Mouse (Mus musculus): ENCODE results near the gene Bcl2l13. TPM values are rescaled to one million over a fixed set of nuclear protein-coding genes. Genes with fewer than 3 reads are reported as not detected.
"Not testable (repeated sequence)": the region's sequence is repeated elsewhere in the genome, so short reads cannot be mapped to it uniquely, and the experiment has no call there.

The Bcl2l13 gene
- polyA plus RNA-seq, 1 experiment from 2014 or later = 45.5 TPM

DNA sequence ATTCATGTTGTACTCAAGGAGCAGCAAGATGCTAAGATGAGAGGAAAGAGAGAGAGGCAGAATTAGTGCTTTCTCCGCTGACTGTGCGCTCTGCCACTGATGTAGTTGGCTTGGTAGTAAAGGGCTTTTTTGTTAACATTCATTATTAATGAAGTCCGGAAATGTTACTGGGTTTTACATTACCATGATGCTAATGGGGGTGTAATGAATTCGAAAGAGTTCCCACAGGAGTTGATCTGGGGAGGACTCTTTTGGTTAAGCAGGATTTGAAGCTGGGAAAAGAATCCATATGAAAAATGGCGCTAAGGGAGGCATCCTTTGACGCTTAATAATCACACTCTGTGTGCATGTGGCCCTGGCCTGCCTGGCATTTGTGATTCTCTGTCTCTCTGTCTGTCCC, 48.4 kb downstream of the Bcl2l13 start:
- Histone ChIP-seq H3K36me3 (peaks cover 88% of the 10 kb centered on the region), H3K4me1 (no peaks in the 10 kb centered on the region), H3K27ac (no peak overlapping the region), H3K27me3 (ENCODE audit: low read depth, poor library complexity, severe bottlenecking) (no peaks in the 10 kb centered on the region), H3K9me3 (replicated peaks) (no peaks in the 10 kb centered on the region), H3K4me3 (no peak overlapping the region)
- no peak for DNase-seq (ENCODE audit: low spot score)
- WGBS = 95% methylated on average over 6 of the region's 6 CpGs

DNA sequence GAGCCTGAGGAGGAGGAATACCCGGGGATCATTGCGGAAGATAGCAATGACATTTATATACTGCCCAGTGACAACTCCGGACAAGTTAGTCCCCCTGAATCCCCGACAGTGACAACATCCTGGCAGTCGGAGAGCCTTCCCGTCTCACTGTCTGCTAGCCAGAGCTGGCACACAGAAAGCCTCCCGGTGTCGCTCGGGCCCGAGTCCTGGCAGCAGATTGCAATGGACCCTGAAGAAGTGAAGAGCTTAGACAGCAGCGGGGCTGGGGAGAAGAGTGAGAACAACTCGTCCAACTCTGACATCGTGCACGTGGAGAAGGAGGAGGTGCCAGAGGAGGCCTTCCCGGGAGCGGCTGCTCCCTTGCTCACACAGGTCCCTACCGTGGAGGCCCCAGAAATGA, 50.7 kb downstream of the Bcl2l13 start:
- peaks cover 90% of the 10 kb centered on the region for H3K36me3 ChIP-seq
- H3K4me3 ChIP-seq = no peak overlapping the region
- no peaks in the 10 kb centered on the region for H3K27me3 ChIP-seq (ENCODE audit: low read depth, poor library complexity, severe bottlenecking)
- DNase-seq (ENCODE audit: low spot score) = no peak
- no peak overlapping the region for H3K27ac ChIP-seq
- no peaks in the 10 kb centered on the region for H3K4me1 ChIP-seq
- no peaks in the 10 kb centered on the region for H3K9me3 ChIP-seq (replicated peaks)
- WGBS = 91% methylated on average over 17 of the region's 17 CpGs

- Histone ChIP-seq H3K36me3 (peaks cover 57% of the 10 kb centered on the region), H3K4me1 (no peaks in the 10 kb centered on the region; the same call in 1 of the 2 replicates), H3K4me3 (no peak overlapping the region), H3K27me3 (ENCODE audit: low read depth, poor library complexity, severe bottlenecking) (no peaks in the 10 kb centered on the region), H3K9me3 (replicated peaks) (no peaks in the 10 kb centered on the region), H3K27ac (no peak overlapping the region)
- WGBS = 92% methylated on average over 9 of the region's 9 CpGs
- DNase-seq (ENCODE audit: low spot score) = no peak
Measured at GRCm38 (mm10) chr6:120894089-120894488, 58.1 kb downstream of the Bcl2l13 start.

DNA sequence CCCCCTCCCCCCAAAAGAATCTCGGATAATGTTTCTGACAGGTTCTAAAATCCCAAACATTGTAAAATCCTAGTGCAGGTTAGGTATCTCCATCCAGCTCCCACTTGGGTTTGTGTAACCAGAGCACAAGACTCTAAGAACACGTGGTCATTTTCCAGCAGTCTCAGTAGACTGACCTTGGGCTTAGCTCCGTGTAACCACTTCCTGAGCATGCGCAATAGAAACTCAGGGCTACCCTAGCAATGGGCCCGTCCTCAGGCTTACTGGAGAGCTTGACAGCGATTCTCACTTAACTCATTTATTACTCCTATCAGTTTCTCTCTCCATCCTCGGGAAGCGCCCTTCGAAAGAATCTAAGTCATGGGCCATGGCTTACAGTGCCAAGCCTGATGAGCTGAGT, 58.5 kb downstream of the Bcl2l13 start:
- Histone ChIP-seq H3K9me3 (replicated peaks) (no peaks in the 10 kb centered on the region), H3K4me1 (no peaks in the 10 kb centered on the region; the same call in 1 of the 2 replicates), H3K27me3 (ENCODE audit: low read depth, poor library complexity, severe bottlenecking) (no peaks in the 10 kb centered on the region), H3K27ac (no peak overlapping the region), H3K4me3 (no peak overlapping the region), H3K36me3 (peaks cover 53% of the 10 kb centered on the region)
- no peak for DNase-seq (ENCODE audit: low spot score)
- WGBS = 92% methylated on average over 9 of the region's 9 CpGs

GRCm38 (mm10) chr6:120898188-120898833, 62.3 kb downstream of the Bcl2l13 start:
- H3K36me3 ChIP-seq = peaks cover 17% of the 10 kb centered on the region
- peak; percentile 64 for DNase-seq (ENCODE audit: low spot score)
- 66% methylated on average over 6 of the region's 6 CpGs for WGBS
- H3K27me3 ChIP-seq (ENCODE audit: low read depth, poor library complexity, severe bottlenecking) = no peaks in the 10 kb centered on the region
- H3K27ac ChIP-seq = no peak overlapping the region
- H3K4me1 ChIP-seq = no peaks in the 10 kb centered on the region; the same call in 1 of the 2 replicates
- H3K9me3 ChIP-seq (replicated peaks) = no peaks in the 10 kb centered on the region
- no peak overlapping the region for H3K4me3 ChIP-seq

DNA sequence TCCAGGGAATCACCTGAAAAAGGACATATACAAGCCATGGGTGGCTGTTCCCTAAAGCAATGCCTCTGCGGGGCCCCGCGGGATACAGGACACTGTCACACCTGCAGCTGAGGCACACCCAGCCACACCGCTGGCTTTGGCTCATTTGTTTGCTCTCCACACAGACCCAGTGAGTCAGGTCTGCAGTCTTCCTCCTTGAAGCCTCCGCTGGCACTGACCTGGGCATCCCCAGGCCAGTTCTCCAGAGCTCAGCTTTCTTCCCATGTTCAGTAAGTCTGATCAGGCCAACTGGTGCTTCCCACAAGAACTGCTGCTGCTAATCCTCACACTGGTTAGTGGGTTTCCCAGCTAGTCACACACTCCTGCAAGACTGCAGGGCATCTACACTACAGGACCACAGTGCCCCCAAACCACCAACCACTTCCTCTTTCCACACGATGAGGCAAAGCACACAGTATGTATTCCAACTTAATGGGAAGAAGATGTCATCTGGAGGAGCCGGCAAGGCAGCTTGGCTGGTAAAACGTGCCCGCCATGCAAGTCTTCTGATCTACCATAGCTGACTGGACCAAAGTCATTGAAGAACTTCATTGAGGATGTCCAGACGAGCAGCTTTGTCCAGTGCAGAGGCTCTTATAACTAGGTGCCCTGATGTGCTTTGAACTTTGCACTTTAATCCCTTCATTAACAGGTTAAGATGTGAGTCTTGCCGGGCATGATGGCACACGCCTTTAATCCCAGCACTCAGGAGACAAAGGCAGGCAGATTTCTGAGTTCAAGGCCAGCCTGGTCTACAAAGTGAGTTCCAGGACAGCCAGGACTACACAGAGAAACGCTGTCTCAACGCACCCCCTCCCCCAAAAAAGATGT, 66.0 kb downstream of the Bcl2l13 start:
- no peak overlapping the region for H3K27ac ChIP-seq
- no peaks in the 10 kb centered on the region for H3K27me3 ChIP-seq (ENCODE audit: low read depth, poor library complexity, severe bottlenecking)
- no peaks in the 10 kb centered on the region for H3K36me3 ChIP-seq
- no peaks in the 10 kb centered on the region; the same call in 1 of the 2 replicates for H3K4me1 ChIP-seq
- no peak overlapping the region for H3K4me3 ChIP-seq
- WGBS = 89% methylated on average over 14 of the region's 14 CpGs
- no peak for DNase-seq (ENCODE audit: low spot score)
- no peaks in the 10 kb centered on the region for H3K9me3 ChIP-seq (replicated peaks)

GRCm38 (mm10) chr6:120903450-120903912, 67.5 kb downstream of the Bcl2l13 start:
- no peaks in the 10 kb centered on the region for H3K27me3 ChIP-seq (ENCODE audit: low read depth, poor library complexity, severe bottlenecking)
- peak; percentile 43 for DNase-seq (ENCODE audit: low spot score)
- no peak overlapping the region for H3K27ac ChIP-seq
- no peaks in the 10 kb centered on the region for H3K4me1 ChIP-seq
- H3K36me3 ChIP-seq = no peaks in the 10 kb centered on the region
- no peaks in the 10 kb centered on the region for H3K9me3 ChIP-seq (replicated peaks)
- H3K4me3 ChIP-seq = no peak overlapping the region
- WGBS = 60% methylated on average over 5 of the region's 5 CpGs

DNA sequence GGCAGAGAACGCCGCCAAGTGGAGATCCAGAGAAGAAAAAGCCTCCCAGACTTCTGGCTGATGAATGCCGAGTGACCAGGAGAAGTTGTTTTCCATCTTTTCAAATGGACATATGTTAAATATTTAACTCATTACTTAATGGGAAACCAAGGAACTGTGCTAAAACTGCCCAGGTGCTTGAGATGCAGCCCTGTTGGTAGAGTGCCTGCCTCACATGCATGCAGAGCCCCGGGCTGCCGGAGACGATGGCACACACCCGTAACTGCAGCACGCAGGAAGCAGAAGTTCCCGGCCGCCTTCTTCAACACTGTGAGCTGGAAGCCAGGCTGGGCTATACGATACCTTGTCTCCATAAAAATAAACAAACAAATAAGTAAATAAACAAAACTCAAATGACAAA, 67.9 kb downstream of the Bcl2l13 start:
- DNase-seq (ENCODE audit: low spot score) = no peak
- Histone ChIP-seq H3K27ac (no peak overlapping the region), H3K27me3 (ENCODE audit: low read depth, poor library complexity, severe bottlenecking) (no peaks in the 10 kb centered on the region), H3K4me1 (no peaks in the 10 kb centered on the region), H3K4me3 (no peak overlapping the region), H3K36me3 (no peaks in the 10 kb centered on the region), H3K9me3 (replicated peaks) (no peaks in the 10 kb centered on the region)
- 90% methylated on average over 11 of the region's 11 CpGs for WGBS

DNA sequence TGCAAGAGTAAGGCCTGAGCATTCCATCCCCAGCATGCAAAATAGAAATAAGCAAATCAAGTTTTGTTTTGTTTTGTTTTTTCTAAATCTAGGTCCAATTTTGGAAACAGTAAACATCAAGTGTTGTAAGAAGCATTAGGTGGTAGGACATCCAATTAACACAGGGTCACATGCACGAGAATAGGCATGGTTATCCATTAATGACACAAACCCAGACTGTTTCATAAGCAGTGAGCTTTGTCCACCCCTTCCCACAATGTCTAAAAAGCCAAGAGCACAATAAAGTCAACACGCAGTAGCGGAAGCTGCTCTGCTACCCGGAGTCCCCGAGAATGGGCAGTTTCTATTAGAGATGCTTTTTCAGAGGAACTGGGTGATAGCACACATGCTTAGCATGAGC, 69.1 kb downstream of the Bcl2l13 start:
- Histone ChIP-seq H3K27me3 (ENCODE audit: low read depth, poor library complexity, severe bottlenecking) (no peaks in the 10 kb centered on the region), H3K27ac (no peak overlapping the region), H3K4me3 (no peak overlapping the region), H3K36me3 (no peaks in the 10 kb centered on the region), H3K4me1 (no peaks in the 10 kb centered on the region), H3K9me3 (replicated peaks) (no peaks in the 10 kb centered on the region)
- WGBS = 90% methylated on average over 5 of the region's 5 CpGs
- no peak for DNase-seq (ENCODE audit: low spot score)

DNA sequence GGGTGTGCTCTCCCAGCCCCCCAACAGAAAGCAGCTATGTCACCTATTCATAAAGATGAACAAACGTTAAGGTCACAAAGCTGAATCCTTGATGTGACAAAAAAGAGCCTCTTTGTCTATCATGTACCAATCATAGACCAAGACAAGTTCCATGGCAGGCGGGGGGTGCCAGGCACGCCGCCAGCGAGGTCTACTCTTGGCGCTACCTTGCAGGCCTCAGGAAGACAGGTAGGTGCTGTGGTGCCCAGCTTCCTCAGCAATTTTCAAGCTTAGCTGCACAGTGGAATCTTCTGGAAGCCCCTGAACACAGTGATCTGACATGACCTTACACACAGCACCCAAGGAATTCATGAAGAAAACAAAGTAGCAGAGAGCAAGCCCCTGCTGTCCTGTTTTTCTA, 70.5 kb downstream of the Bcl2l13 start:
- 92% methylated on average over 6 of the region's 6 CpGs for WGBS
- DNase-seq (ENCODE audit: low spot score) = no peak
- H3K27me3 ChIP-seq (ENCODE audit: low read depth, poor library complexity, severe bottlenecking) = no peaks in the 10 kb centered on the region
- H3K36me3 ChIP-seq = no peaks in the 10 kb centered on the region
- no peak overlapping the region for H3K4me3 ChIP-seq
- H3K4me1 ChIP-seq = no peaks in the 10 kb centered on the region
- no peaks in the 10 kb centered on the region for H3K9me3 ChIP-seq (replicated peaks)
- H3K27ac ChIP-seq = no peak overlapping the region

GRCm38 (mm10) chr6:120907876-120908597, 72.0 kb downstream of the Bcl2l13 start:
- H3K4me1 ChIP-seq; DNase-seq (ENCODE audit: low spot score): not testable (repeated sequence)

DNA sequence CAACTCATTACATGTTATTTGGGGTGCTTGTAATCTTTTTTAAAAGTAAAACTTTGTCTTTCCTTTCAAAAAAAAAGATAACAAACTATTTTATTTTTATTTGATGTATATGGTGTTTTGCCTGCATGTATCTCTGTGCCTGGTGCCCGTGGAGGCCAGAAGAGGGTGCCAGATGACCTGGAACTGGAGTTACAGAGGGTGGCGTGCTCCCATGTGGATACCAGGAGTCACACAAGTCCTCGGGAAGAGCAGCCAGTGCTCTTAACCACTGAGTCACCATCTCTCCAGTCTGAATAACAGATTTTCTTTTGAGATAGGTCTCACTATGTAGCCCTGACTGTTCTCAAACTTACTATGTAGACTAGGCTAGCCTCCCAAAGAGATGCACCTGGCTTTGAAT, 73.5 kb downstream of the Bcl2l13 start:
- Histone ChIP-seq H3K4me3 (no peak overlapping the region), H3K27ac (no peak overlapping the region), H3K36me3 (no peaks in the 10 kb centered on the region), H3K9me3 (replicated peaks) (no peaks in the 10 kb centered on the region), H3K27me3 (ENCODE audit: low read depth, poor library complexity, severe bottlenecking) (peaks cover 2% of the 10 kb centered on the region; the same call in 1 of the 2 replicates), H3K4me1 (0 out of 2 replicates have a peak, but pooled peaks cover 3% of the 10 kb centered on the region)
- 81% methylated on average over 3 of the region's 3 CpGs for WGBS
- no peak for DNase-seq (ENCODE audit: low spot score)

More at GRCm38 (mm10) chr6:120907876-120908597, 72.0 kb downstream of the Bcl2l13 start:
- not testable (repeated sequence) for H3K36me3 ChIP-seq; H3K9me3 ChIP-seq (replicated peaks); H3K27me3 ChIP-seq (ENCODE audit: low read depth, poor library complexity, severe bottlenecking); H3K4me3 ChIP-seq; H3K27ac ChIP-seq
- 93% methylated on average over 10 of the region's 10 CpGs for WGBS

Data from limb, embryonic 10.5 days (tissue).